Mouse (Mus musculus) C2C12 (cell line): Measurements from ENCODE around the gene Lhpp.

ENCODE experiments used
- CEBPB ChIP-seq: IDR thresholded peaks from one replicate; pipeline ENCODE4 v1.6.1; 2011; ENCODE audit warnings: low read depth, mild to moderate bottlenecking, control low read depth, moderate library complexity
- CTCF ChIP-seq: IDR thresholded peaks from one replicate; pipeline ENCODE4 v1.5.1; 2011; ENCODE audit not compliant: control insufficient read depth, insufficient read depth, insufficient read length
- MAX ChIP-seq: IDR thresholded peaks from one replicate; pipeline ENCODE4 v1.6.1; 2011; ENCODE audit warnings: mild to moderate bottlenecking, control low read depth
- MYOD1 ChIP-seq: IDR thresholded peaks from one replicate; pipeline ENCODE4 v1.6.1; 2011; ENCODE audit warnings: low read depth; ENCODE audit not compliant: control insufficient read depth, insufficient read length
- MYOG ChIP-seq: IDR thresholded peaks from one replicate; pipeline ENCODE4 v1.6.1; 2011; ENCODE audit not compliant: control insufficient read depth, insufficient read length; ENCODE audit errors: extremely low read depth
- USF1 ChIP-seq: IDR thresholded peaks from one replicate; pipeline ENCODE4 v1.6.1; 2011; ENCODE audit warnings: low read depth, mild to moderate bottlenecking, control low read depth, moderate library complexity

GRCm38 (mm10) chr7:132722401-132723370 is 112.2 kb downstream of the Lhpp start:
- no peak for TF ChIP-seq CTCF
- no peak for TF ChIP-seq MAX
- no peak for TF ChIP-seq USF1
- no peak for TF ChIP-seq CEBPB
- no peak for TF ChIP-seq MYOG
- TF ChIP-seq MYOD1 = no peak
